Mouse (Mus musculus): ENCODE measurements at regions not wholly inside any gene's neighbourhood (a gene's known extent, or its start where the extent isn't known, plus 50 kb on each side); places are given as distances from the start of the nearest gene placed in this dataset.

DNA sequence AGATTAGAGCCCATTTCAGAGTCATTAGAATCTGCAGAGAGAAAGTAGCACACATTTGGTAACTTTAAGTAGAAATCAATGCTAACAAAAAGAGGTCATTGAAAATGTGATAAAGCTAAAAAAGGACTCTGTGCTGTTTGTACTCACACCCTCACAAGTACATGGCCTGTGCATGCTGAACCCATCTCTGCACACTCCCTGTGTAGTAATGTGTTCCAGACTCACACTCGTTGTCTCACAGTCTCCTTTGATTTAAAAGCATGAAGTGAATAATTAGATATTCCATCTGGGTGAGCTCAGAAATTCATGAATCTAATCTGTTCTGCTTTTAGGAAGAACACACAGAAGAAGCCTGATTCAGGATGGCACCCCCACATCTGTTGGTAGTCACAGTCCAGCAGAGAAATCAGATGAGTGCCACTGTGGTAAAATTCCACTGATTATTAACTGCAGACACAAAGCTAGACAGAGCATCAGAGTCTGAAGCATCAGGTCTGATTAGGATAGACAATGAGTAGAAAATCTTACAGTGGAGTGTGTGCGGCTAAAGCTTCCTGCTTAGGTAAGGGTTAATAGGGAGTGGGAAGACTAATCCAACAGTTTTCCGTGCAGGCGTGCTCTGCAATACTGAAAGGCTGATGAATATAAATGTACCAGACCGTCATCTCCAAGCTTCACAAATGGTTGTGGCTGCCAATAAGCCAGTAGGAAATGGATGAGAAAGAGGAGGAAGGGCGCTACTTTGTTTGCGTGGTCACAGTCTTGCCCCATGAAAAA, 91.7 kb upstream of the Nrsn1 start:
- TF ChIP-seq USF1 (IDR thresholded peaks at IDR 0.05; ENCODE audit: low read depth) (no peak), CTCF (IDR thresholded peaks at IDR 0.05; ENCODE audit: control insufficient read depth, insufficient read depth, insufficient read length) (no peak), MYOG (IDR thresholded peaks at IDR 0.05; ENCODE audit: control insufficient read depth, extremely low read depth, insufficient read length) (no peak)
